Mouse (Mus musculus) brown adipose tissue, adult 24 weeks (tissue): Measurements from ENCODE around the gene Fblim1. TPM values are rescaled to one million over a fixed set of nuclear protein-coding genes. Genes with fewer than 3 reads are reported as not detected.
A peak's percentile ranks its signal among the peaks of the same experiment; 100 is the strongest.

Experiments
- H3K27ac ChIP-seq: fragments of 200-500 bp; replicated peaks from 2 replicates; pipeline ENCODE4 v1.5.1; 2012; ENCODE audit warnings: low read depth, mild to moderate bottlenecking, low read length
- H3K4me1 ChIP-seq: fragments of 200-500 bp; 2 replicates; pipeline ENCODE4 v1.6.1; 2012; ENCODE audit warnings: low read length, mixed read lengths; ENCODE audit not compliant: control insufficient read depth, insufficient read depth, insufficient read length
- H3K4me3 ChIP-seq: fragments of 200-500 bp; 2 replicates; pipeline ENCODE4 v1.5.1; 2012; ENCODE audit warnings: low read depth, mild to moderate bottlenecking, low read length, moderate library complexity; ENCODE audit not compliant: insufficient read depth
- polyA plus RNA-seq: library from polyadenylated mRNA; stranded (reverse); fragments of >200 nt; gene quantifications from 2 replicates; pipeline ENCODE4 v1.2.4, GENCODE M21; 2012; ENCODE audit not compliant: missing spikeins, insufficient read depth, insufficient read length

The Fblim1 gene
- polyA plus RNA-seq, 1 experiment: 2.1 TPM

DNA sequence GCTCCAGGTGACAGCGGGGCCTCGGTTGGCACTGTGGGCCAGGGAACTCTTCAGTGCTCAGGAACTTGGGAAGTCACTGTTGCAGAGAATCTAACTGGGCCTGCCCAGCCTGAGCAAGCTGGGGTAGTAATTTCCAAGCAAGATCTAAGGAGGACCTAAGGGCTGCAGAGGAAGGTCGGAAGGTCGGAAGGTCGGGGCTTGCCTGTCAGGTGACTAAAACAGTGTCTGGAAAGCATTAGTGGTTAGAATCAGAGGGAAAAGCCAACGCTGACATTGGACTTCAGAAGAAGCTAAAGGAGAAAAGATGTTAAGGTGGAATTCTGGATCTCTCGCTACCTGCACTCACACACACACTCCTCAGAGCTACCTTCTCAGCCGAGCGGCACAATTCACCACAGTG, 30.1 kb upstream of the Fblim1 start:
- Histone ChIP-seq H3K4me1 (no peaks in the 10 kb centered on the region), H3K4me3 (no peak overlapping the region), H3K27ac (no peak overlapping the region)

DNA sequence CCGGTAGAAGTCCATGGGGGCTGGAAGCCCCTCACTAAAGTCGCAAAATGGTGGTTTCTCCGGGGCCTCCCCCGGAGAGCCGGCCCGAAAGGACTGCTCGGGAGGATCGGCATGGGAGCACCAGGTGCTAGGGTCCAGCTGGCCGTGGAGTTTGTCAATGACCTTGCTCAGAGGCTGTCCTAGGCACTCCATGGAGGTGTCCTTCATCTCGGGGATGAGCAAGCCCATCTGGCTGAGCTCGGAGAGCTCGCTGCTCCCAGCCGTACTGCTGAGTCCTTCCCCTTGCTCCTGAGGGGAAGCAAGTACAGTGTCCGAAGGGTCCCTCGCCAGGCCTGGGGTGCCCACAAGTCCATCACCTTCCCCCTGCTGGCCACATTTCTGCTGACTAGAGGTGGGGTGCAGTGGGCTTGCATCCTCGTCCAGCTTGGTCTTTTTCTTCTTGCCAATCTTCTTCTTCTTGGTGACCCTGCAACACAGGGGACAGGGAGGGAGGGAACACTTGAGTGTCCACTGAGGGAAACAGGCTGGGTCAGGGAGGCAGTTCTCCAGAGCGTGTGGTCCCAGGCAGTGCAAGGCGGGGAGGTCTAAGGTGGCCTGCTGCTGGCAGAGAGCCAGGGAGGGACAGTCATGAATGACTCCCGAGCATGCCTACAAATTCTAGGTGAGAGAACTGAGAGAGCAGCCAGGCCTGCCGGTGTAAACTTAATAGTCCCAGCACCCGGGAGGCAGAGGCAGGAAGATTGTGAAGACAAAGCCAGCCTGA, 26.4 kb upstream of the Fblim1 start:
- no peak overlapping the region for H3K27ac ChIP-seq
- no peaks in the 10 kb centered on the region for H3K4me1 ChIP-seq
- H3K4me3 ChIP-seq: no peak overlapping the region

DNA sequence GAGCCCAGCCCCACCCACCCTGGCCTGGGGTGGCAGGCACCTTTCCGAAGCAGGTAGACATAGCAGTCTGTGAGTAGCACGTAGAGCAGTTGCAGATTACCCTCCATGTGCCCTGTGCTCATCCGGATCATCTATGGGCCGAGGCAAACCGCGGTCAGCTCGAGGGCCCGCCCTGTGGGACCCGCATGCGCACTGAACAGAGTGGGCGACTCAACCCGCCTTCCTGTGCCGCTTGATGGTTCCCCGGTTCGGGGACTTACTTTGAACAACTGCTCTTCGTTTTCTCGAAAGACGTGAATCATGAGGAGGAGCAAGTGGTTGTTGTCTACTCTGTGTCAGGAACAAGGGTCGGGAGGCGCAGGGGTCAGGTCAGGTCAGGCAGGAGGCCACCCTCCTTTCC, 25.4 kb upstream of the Fblim1 start:
- no peaks in the 10 kb centered on the region for H3K4me1 ChIP-seq
- no peak overlapping the region for H3K4me3 ChIP-seq
- no peak overlapping the region for H3K27ac ChIP-seq

DNA sequence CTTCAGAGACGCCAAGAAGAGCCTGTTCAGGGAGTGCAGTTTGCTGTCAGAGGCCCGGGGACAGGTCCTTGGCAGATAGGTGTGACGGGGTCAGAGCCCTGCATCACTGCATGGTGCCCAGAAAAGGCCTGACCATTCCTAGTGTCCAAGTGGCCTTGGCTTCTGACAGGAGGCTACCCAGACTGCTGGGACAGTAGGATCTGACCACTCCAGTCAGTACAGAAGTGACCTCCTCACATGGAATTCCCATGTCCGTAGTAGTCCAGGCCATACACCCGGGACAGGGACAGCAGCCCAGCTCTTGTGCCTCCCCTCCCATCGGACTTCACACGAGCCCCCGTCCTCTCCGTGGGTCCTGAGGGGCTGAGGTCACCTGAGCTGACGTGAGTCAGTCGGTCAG, 24.1 kb upstream of the Fblim1 start:
- no peak overlapping the region for H3K4me3 ChIP-seq
- no peaks in the 10 kb centered on the region for H3K4me1 ChIP-seq
- no peak overlapping the region for H3K27ac ChIP-seq

DNA sequence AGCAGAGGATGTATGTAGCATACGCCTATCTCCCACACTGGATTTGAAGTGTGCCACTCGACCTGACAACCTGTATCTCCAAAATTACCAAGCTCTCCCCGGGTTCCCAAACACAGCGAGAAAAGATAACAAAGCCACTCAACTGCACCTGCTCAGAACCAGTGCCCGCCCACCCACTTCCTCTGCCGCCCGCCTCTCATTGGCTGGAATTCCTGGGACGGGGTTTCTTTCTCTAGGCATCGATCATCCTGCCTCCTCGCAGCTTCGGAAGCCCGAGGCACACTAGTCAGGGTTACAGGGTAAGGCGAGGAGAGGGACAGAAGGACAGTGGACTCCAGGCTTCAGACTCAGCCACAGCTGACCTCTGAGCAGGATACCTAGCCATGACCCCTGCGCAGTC, 22.8 kb upstream of the Fblim1 start:
- Histone ChIP-seq H3K27ac (no peak overlapping the region), H3K4me3 (no peak overlapping the region), H3K4me1 (peaks cover 3% of the 10 kb centered on the region; the same call in 1 of the 2 replicates)

DNA sequence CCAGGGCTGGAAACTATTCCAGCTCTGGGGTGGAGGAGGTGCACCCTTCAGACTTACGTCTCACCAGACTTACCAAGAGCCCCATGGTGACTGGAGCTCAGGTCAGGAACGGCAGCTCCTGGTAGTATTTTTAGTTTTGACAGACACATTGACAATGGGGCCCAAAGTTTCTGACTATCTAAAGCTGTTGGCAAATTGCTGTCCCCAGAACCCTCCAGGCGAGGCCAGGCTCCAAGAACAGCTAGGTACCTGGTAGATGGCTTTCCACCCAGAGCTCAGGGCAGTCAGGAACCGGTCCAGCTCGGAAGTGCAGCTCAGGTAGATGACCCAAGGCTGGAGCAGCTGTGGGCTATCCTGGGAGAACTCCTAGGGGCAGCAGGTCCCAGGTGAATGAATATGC, 21.6 kb upstream of the Fblim1 start:
- Histone ChIP-seq H3K27ac (no peak overlapping the region), H3K4me3 (no peak overlapping the region), H3K4me1 (peaks cover 11% of the 10 kb centered on the region)

DNA sequence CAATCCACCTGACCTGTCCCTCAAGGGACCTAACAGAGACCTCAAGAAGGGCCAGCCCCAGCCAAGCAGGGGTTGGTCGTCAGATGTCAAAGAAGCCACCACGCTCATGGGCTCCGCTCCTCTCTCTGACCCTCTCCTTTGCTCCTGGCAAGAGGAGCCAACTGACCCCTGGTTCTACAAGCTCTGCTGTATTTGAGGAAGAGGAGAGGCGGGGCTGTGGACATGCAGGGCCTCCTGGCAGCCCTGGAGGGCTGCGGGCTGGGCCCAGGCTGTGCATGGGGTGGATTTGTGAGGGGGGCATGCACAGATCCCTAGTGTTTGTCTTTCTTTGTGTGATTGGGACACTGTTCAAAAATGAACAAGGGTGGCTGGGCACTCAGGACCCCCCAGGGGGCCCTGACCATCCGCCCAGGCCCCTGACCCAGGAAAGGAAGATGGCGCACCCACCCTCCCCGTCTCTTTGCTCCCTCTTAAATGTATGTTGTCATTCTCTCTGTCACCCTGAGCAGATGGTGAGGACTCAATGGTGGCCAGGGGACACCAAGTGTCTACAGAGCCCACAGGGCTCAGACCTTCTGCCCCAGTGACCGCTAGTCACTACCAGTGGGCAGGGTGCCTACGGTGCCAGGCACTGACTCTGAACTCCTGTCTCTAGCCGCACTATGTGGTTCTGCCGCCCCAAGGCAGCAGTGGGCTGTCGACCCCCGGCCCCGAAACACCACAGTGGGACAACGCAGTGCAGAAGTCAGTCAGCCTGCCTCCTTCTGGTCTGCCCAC, 20.1 kb upstream of the Fblim1 start:
- no peak overlapping the region for H3K4me3 ChIP-seq
- H3K27ac ChIP-seq: no peak overlapping the region

DNA sequence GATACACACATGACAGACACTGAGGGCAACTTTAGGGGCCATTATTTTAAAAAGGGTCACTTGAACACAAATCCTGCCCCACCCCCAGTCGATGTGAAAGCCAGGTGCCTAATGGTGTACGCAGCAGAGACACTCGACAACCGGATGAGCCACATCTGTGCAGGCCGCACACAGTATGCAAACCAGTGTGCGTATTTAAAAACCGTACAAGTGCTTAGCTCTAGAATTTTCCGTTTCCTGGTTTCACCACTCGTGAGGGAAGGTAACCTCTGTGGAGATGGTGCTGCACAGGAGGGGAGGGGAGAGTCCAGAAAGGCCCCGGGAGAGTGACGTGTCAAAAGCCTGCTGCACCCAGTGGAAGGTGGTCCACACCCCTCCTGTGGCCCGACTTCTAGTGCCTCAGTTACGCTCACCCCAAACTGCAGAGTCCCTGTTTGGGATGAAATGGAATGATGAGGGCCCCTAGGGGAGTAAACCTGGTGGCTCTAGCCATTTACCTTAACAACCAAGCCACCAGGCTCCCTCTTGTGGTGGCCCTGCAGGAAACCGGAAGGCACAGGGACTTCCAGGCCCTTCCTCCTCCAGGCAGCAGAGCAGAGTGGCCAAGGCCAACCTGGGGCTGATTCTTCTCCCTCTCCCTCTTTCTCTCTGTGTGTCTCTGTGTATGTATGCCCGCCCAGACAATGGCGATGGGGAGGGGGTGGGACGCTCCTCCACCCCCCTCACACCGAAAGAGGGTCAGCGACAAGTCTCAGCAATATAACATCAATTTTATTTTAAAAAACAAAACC, 19.3 kb upstream of the Fblim1 start:
- Histone ChIP-seq H3K4me1 (peaks cover 18% of the 10 kb centered on the region), H3K27ac (no peak overlapping the region)

More for the DNA sequence above, 20.1 kb upstream of the Fblim1 start:
- H3K4me1 ChIP-seq: peaks cover 18% of the 10 kb centered on the region

DNA sequence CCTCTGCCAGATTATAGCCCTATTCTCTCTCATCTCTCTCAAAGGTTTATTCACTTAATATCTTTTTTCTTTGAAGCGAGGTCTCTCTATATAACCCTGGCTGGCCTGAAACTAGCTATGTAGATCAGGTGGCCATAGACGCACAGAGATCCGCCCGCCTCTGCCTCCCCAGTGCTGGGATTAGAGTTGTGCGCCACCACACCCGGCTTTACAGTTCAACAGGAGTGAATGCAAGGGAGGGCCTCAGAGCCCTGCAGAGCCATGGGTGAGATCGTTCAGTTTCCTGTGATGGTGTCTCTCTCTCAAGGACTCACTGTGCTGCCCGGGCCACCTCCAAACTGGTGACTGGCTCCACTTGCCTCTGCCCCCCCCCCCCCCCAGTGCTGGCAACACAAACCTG, 18.2 kb upstream of the Fblim1 start:
- H3K4me3 ChIP-seq: no peak overlapping the region
- peak overlapping the region; percentile 47; the same call in 1 of the 2 replicates for H3K27ac ChIP-seq
- H3K4me1 ChIP-seq: peaks cover 22% of the 10 kb centered on the region

More for the DNA sequence above, 19.3 kb upstream of the Fblim1 start:
- no peak overlapping the region for H3K4me3 ChIP-seq

DNA sequence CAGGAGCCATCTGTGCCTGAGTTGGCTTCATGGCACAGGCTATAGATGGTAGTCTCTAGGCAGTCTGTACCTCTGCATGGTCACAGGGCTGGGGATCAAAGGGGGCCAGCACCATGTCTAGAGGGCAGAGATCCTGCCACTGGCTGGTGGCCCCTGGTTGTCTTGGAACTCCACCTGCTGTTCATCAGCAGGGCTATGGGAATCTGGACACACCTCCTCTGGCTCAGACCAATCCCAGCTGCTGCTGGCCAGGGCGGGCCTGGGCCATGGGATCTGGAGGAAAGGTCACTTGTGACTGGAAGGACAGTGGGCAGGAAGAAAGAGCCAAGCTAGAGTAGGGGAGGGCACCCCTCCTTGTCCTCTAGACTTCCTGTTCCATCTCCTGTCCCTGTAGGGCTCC, 17.8 kb upstream of the Fblim1 start, which contains the start of gene Slc25a34:
Gene Slc25a34, minus strand, starts transcription at position 156 of the 400 bp plus-strand sequence.
- peak within 1 kb of the TSS; percentile 86 for H3K27ac ChIP-seq
- H3K4me3 ChIP-seq: peak within 1 kb of the TSS; percentile 50
- peaks cover 26% of the 10 kb centered on the region for H3K4me1 ChIP-seq

DNA sequence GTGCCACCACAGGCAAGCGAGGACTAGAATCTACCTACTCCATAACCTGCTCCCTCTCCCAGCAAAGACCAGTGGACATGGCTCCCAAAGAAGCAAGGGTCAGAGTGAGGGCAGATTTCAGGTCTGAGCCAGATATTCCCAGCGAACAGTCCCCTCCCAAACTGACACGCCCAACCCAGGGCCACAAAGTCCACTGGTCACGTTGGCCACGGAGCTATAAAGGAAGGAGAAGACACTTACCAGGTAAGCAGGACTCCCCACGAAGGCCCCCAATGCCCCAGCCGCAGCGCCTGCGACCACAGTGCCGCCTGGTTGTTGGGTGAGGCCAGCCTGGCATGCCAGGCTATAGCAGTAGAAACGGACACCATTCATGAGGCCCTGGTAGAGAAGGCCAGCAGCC, 17.1 kb upstream of the Fblim1 start:
- Histone ChIP-seq H3K4me3 (peak overlapping the region; percentile 50), H3K4me1 (peaks cover 27% of the 10 kb centered on the region), H3K27ac (peak overlapping the region; percentile 86)

DNA sequence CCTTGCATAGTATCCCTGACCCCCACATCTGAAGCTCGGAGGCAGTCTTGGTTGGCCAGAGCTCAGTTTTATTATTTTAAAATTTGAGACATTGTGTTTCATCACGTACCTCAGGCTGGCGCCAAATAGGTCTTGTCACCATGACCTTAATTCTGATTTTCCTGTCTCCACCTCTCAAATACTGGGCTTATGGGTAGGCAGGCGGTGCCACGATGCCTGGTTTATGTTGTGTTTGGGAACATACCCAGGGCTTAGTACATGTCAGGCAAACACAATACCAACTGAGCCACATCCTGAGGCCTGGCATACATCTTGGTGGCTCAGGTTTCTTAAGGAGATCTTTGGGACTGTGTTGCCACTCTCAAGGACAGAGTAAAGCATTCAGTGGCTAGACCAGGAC, 16.7 kb upstream of the Fblim1 start:
- Histone ChIP-seq H3K27ac (peak overlapping the region; percentile 86), H3K4me3 (peak overlapping the region; percentile 50), H3K4me1 (peaks cover 30% of the 10 kb centered on the region)

DNA sequence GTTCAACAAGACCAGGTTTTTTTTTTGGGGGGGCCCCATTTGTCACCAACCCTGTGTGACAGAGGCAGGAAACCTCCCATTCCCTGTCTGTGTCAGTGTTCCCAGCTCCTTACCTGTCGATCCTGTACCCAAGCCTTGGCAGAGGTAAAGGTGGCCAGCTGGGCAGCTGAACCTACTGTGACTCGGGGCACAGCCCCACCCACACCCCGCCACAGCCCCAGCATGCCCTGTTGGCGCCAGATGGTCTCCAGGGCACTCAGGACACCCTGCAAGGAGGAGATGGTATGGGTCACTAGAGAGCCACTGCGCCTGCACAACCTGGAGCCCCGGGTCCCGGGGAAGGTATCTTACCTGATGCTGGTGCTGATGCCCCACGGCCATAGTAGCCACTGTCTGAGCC, 16.2 kb upstream of the Fblim1 start:
- H3K27ac ChIP-seq: peak overlapping the region; percentile 27; the same call in 1 of the 2 replicates
- peak overlapping the region; percentile 35 for H3K4me3 ChIP-seq
- H3K4me1 ChIP-seq: peaks cover 30% of the 10 kb centered on the region

DNA sequence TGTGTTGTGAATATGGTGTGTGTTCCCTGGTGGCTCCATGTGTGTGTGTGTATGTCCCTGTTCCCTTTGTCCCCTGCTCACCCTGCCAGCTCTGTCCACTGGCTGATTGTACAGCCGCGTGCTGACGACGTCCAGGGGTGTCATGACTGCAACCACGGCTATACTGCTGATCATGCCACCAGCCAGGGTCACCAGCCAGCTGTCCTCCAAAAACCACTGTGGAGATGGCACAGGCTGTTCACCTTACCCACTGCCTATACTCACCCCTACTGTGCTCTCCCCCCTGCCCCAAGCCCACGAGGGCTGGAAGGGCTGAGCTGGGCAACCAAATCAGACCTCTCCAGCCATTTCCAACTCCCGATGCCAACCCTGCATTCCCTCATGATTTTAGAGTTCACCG, 15.4 kb upstream of the Fblim1 start:
- Histone ChIP-seq H3K4me1 (peaks cover 30% of the 10 kb centered on the region), H3K4me3 (no peak overlapping the region), H3K27ac (peak overlapping the region; percentile 24)

DNA sequence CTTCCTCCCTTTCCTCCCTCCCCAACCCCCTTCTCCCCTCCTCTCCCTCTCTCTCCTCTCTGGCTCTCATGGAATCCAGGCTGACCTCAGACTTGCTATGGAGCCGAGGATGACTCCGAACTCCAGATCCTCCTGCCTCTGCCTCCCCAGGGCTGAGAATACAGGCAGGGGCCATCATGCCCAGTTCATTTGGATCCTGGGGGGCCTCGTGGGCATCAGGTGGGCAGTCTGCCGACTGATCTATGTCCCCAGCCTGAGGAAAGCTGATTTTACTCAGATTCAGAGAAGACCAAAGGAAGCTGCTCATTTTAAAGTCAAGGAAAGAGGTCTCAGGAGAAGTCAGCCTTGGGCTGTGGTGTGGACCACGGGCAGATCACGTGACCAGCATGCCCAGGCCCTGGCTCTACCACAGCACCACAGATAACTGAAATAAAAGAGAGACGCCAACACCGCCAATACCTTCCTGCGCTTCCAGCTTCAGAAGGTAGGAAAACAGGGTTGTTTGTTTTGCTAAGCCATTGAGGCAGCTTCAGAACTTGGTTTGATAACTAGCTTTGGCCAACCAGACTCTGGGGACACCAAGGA, 13.5 kb upstream of the Fblim1 start:
- Histone ChIP-seq H3K4me1 (peaks cover 30% of the 10 kb centered on the region), H3K4me3 (no peak overlapping the region), H3K27ac (no peak overlapping the region)
